Mouse (Mus musculus): ENCODE results near the gene Dnajc21.
"Not testable (repeated sequence)": the region's sequence is repeated elsewhere in the genome, so short reads cannot be mapped to it uniquely, and the experiment has no call there.

The Dnajc21 gene

DNA sequence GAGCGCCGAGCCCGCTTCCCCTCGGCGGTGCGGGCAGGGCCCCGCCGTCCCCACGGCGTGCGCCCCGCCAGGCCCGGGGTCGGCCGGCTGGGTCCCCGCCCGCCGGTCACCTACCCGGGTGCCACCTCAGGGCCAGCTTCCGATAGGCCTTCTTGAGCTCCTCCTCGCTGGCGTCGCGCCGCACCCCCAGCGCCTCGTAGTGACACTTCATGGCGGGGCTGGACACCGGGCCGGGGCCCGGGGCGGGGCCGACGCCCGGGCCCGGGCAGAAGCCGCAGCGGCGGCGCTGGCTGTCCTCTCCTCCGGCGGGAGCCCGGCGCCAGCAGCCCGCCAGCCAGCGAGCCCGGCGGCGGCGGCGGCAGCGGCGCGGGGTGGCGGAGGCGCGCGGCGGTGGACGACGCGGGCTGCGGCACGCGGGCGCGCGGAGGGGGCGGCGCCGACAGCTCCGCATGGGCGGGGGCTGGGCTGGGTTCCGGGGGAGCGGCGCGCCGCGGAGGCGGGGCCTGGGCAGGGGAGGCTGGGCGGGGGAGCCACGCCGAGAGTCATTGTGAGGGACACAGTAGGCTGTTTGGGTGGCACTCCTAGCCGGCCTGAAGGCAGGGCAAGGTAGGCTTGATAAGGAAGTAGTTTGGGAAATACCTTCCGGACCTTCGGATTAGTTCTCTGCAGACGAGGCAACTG, at the start of gene Dnajc21:
Gene Dnajc21, minus strand, starts transcription at position 366 of the 681 bp plus-strand sequence.
- peak; percentile 85 to 89 for DNase-seq

DNA sequence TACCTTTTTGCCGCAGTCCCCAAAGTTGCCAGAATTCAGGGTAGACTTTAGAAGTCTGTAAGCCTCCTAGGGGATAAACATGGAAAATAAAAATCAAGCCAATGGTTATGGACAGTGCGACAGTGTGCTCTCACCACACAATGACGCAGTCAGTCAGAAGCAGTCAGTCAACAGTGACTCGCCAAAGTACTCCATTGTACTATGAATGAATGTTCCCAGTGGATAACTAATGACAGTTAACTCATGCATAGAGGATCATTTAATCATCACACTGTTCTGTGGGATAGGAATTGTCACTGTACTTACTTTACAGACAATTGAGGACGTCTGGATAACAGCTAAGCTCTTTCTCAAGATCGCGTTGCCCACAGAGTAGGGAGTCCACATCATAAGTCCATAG, 44.9 kb upstream of the Dnajc21 start:
- DNase-seq, result no peak

- DNase-seq, result no peak
Measured at GRCm38 (mm10) chr15:10506099-10506498, 35.8 kb upstream of the Dnajc21 start.

DNA sequence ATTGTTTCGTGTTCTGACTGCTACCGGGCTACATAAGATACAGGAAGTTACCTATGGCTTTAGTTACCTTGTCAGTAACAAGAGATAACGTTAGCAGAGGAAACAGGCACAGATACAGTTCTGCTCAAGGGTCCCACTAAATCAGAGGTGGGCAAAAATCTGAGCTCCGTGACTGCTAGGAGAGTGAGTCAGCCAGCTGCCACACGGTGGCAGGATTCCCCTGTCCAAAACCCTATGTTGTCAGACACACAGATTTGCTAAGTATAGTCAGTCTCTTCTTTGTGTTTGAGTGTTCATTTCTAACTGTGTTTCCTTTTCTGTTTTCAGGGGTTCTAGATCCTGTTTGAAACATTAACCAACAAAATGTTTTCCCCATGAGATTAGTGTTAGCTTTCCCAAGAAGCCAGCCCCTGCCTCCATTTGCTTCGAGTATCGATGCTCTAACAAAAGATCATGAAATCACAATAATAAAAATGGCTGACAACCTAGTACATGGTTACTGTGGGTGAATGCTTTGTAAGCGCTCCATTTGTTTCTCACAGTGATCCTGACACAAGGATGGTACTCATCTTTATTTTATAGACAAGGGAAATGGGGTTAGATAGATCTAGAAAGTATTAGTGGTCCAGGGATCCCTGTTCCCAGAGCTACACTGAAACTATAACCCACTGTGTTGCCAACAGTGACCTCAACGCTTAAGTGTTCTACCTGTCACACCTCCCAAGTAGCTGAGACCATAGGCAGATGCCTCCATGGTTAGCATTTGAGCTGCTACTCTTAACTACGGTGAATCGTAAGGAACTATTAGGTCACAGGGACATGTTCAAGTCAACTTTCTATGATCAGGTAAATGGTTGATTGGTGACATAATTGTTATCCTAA, 30.8 kb upstream of the Dnajc21 start:
- DNase-seq, result peak; percentile 6 to 14

DNA sequence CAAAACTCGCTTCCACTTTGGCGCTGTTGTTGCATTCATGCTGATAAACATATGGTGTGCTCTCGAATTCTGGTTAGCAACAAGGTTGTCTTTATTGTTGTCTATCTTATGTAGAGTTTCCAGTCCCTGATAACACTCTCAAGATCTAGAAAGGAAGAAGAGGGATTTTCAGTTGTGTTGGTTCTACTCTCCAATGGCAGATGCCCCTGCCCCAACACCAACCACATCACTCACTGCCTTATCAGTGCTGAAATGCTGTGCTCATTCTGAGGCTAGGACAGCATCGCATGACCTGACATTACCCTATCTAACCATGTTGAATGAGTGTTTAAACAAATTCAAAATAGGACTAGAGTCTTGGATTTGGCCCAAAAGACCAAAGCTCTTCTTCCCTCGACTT, 29.7 kb upstream of the Dnajc21 start:
- DNase-seq, result no peak

DNA sequence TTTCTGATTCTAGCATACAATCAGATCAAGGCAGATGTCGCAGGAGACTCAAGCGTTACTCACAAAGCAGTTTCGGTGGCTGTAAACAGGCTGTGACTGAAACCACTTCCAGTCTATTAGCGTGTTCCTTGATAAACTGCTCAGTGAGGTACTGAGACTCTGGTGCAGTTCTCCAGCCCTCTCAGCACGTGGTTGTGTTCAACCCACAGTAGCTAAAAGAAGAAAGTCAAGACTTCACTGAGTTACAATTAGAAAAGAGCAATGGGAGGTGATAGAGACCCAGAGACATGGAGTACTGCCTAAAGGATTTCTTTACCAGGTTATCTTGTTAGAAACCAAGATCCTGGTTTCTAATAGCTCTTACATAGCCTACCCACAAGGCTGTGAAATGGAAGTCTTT, 29.3 kb upstream of the Dnajc21 start:
- no peak for DNase-seq

DNA sequence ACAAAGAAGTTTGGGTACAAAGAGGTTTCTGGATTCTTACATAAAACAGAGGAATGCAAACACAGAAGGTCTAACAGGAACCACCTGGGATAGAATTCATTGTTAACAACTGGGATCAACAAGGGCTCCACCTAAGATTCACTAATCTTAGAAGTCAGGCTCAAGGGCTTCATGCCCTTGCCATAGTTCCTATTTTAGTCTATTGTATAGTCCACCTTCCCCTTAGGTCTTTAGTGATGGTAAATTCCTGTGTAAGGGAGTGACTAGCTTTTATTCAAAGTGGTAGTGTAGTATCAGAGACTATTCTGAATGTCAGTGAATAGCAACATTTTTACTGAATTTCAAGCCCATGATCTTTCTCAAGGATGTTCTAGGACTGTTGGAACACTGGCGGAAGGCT, 26.4 kb upstream of the Dnajc21 start:
- not testable (repeated sequence) for DNase-seq

- DNase-seq, result no peak
Measured at GRCm38 (mm10) chr15:10495944-10496343, 25.6 kb upstream of the Dnajc21 start.

DNA sequence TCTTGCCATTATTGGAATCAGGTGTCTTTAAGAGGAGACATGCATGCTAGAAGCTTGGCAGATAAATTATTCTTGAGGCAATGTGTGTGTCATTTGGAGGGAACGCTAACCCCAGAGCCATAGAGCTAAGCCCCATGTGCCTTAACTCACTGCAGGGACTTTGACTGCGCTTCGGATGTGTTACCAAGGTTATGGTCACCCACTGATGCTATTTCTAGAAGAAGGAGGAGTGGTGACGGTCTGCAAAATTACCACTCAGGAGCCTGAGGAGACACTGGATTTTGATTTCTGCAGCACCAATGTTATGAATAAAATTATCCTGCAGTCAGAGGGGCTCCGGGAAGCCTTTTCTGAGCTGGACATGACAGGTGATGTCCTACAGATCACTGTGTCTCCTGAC, 19.8 kb upstream of the Dnajc21 start:
- no peak for DNase-seq

DNA sequence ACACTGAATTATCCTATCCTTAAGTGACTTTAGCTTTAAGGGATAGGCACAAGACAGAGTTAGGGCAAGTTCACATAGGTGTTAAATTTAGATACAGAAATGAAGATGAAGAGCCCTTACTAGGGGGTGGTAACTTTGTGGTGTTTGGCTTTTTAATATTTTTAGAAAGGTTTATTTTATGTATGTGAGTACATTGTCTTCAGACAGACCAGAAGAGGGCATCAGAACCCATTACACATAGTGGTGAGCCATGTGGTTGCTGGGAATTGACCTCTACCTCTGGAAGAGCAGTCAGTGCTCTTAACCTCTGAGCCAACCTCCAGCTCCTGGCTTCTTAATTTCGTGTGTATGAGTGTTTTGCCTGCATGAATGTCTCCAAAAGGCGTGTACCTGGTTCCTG, 16.9 kb upstream of the Dnajc21 start:
- DNase-seq, result no peak

- no peak for DNase-seq
Measured at GRCm38 (mm10) chr15:10486365-10486839, 16.1 kb upstream of the Dnajc21 start.

GRCm38 (mm10) chr15:10485484-10486364, 15.4 kb upstream of the Dnajc21 start, which contains the start of the genes Brix1 and Rad1:
TSS of gene Brix1 (minus strand) at chr15:10485947.
TSS of gene Rad1 (plus strand) at chr15:10486018.
- peak; percentile 94 to 96 for DNase-seq

GRCm38 (mm10) chr15:10470941-10471340, 625 bp upstream of the Dnajc21 start:
- peak in 1 of 2 experiments; percentile 10 for DNase-seq

GRCm38 (mm10) chr15:10469641-10470150, 620 bp downstream of the Dnajc21 start:
- no peak for DNase-seq

DNA sequence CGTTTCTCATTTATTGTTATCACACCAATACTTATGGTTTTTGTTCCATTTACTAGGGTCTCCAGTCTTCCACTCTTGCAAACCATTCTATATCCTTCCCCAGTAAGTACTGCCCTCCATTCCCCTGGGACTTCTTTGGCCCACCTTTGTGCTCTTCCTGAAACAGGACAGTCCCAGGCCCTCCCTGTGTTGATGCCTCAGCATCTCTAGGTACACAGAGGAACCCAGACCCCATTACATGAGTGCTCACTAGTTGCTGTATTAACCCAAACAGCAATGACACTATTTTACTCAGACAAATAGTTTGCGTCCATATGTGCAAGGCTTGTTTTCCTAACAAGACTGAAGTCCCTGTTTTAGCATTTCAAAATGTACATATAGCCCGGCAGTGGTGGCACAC, 1.6 kb downstream of the Dnajc21 start:
- no peak for DNase-seq

DNA sequence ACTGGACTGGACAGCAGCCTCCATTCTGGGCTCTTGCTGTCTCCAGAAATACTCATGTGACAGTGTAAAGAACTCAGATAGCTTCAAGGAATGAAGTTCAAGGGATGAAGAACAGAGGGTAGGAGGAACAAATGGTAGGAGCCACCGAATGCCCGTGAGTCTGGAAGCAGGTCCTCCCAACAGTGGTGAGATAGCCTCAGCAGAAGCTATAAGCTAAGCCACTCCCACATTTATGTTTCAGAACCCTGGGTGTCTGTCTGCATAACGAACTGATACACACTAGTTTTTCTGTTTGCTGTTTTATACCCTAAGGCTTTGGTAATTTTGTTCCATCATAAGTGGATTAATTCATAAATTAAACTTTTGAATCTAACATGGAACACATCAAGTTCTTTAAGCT, 5.6 kb downstream of the Dnajc21 start:
- DNase-seq, result no peak

DNA sequence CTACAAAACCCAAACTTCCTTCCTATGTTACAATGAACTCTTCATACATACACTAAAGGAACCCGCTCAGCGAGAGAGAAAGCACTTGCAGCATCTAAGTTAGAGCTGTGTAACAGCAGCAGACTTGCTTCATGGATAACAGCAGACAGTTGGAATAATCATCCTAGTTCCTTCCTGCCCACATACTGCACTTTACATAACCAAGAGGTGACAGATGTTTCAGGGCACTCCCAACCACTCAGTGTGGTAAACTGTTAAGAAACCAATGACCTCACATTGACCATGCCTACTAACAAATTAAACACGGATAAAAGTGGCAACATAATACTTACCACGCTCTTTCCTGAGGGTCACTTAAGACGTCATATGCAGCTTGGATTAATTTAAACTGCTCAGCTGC, 6.8 kb downstream of the Dnajc21 start:
- no peak for DNase-seq

GRCm38 (mm10) chr15:10460986-10461385, 9.3 kb downstream of the Dnajc21 start:
- DNase-seq, result no peak

DNA sequence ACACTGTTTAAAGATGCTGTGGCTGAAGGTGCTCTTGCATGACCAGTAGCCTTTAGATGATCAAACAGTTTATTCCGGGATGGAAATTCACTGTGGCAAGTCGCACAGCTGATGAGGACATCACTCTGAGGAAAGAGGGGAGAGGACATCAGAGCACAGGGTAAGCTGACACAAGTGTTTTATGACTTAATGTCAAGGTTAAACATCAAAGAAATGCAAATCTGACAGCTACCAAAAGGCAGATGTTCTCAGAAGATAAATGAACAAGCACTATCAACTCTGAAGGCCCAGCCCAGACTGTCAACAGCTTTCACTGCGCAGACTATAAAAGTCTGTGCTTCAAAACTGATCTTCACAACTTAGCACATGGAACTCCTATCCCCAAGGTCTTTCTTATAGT, 23.2 kb downstream of the Dnajc21 start:
- no peak for DNase-seq

- DNase-seq, result no peak
Measured at GRCm38 (mm10) chr15:10442275-10442674, 28.0 kb downstream of the Dnajc21 start.

- no peak for DNase-seq
Measured at GRCm38 (mm10) chr15:10441493-10441892, 28.8 kb downstream of the Dnajc21 start.

DNA sequence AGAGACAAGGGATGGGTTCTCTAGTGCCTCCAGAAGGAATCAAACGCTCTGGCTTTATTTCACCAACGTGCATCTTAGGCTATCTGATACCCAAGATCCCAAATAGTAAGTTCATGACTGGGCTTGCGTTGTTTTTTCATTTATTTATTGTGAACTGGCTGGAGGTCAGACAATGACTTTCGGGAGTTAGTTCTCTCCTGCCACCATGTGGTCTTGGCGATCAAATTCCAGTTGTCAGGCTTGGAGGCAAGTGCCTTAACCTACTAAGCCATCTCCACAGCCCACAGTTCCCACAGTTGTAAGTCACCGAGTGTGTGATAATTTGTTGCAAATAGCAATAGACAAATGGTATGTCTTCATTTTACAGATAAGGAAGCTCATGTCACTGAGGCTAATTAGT, 30.4 kb downstream of the Dnajc21 start:
- DNase-seq, result no peak

DNA sequence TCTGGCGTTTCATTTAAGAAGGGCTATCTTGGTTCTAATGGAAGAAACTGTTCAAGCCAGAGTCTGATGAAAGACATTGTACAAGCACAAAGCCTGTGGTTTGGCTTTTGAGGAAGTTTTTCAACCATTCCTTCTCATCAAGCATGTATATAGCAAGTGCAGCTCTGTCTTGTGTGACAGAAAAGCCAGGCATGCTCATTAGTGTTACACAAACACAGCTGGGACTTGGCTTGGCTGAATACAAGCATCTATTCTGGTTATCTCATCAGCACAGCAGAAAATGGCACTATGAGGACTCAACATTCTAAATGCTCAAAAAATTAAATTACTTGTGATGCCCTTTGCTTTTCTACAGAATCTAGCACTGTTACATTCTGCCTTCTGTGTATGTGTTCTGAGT, 33.4 kb downstream of the Dnajc21 start:
- DNase-seq, result no peak
